Mouse (Mus musculus) urinary bladder, postnatal 36 days (tissue): Measurements from ENCODE around the gene Rarb.
A peak's percentile ranks its signal among the peaks of the same experiment; 100 is the strongest.
"Not testable (repeated sequence)": the region's sequence is repeated elsewhere in the genome, so short reads cannot be mapped to it uniquely, and the experiment has no call there.

ENCODE experiments used
- DNase-seq, 2 experiments: peaks; one replicate each; pipeline ENCODE4 v3.0.0; 2022; ENCODE audit warnings: low spot score in 2 of 2, mixed read lengths in 1 of 2

Rarb gene

GRCm38 (mm10) chr14:16818602-16819250 is at the start of gene Rarb:
Rarb (minus strand) TSS chr14:16819156.
- DNase-seq: no peak

GRCm38 (mm10) chr14:16842036-16842435 is 23.1 kb upstream of the Rarb start:
- DNase-seq: no peak

- DNase-seq: no peak
These were observed 22.6 kb upstream of the Rarb start for GRCm38 (mm10) chr14:16841597-16841989.

GRCm38 (mm10) chr14:16840951-16841596 is 22.1 kb upstream of the Rarb start:
- DNase-seq: peak; percentile 2 to 45

GRCm38 (mm10) chr14:16840135-16840534 is 21.2 kb upstream of the Rarb start:
- DNase-seq: no peak

- DNase-seq: no peak
These were observed 3.7 kb downstream of the Rarb start for GRCm38 (mm10) chr14:16815096-16815741.

- DNase-seq: no peak
These were observed 12.8 kb downstream of the Rarb start for GRCm38 (mm10) chr14:16806155-16806554.

GRCm38 (mm10) chr14:16790161-16790560 is 28.8 kb downstream of the Rarb start:
- no peak for DNase-seq

GRCm38 (mm10) chr14:16781942-16782541 is 36.9 kb downstream of the Rarb start:
- DNase-seq: no peak

GRCm38 (mm10) chr14:16776723-16777381 is 42.1 kb downstream of the Rarb start:
- DNase-seq: no peak

GRCm38 (mm10) chr14:16772927-16773326 is 46.0 kb downstream of the Rarb start:
- no peak for DNase-seq

- DNase-seq: no peak
These were observed 53.1 kb downstream of the Rarb start for GRCm38 (mm10) chr14:16765891-16766290.

GRCm38 (mm10) chr14:16762773-16763172 is 56.2 kb downstream of the Rarb start:
- no peak for DNase-seq

GRCm38 (mm10) chr14:16758773-16759434 is 60.1 kb downstream of the Rarb start:
- no peak for DNase-seq

GRCm38 (mm10) chr14:16755601-16756000 is 63.4 kb downstream of the Rarb start:
- DNase-seq: not testable (repeated sequence)

GRCm38 (mm10) chr14:16752648-16753047 is 66.3 kb downstream of the Rarb start:
- no peak for DNase-seq

- no peak for DNase-seq
These were observed 71.9 kb downstream of the Rarb start for GRCm38 (mm10) chr14:16746982-16747578.

- DNase-seq: no peak
These were observed 77.8 kb downstream of the Rarb start for GRCm38 (mm10) chr14:16740982-16741739.

GRCm38 (mm10) chr14:16738538-16738937 is 80.4 kb downstream of the Rarb start:
- DNase-seq: no peak

- no peak for DNase-seq
These were observed 81.2 kb downstream of the Rarb start for GRCm38 (mm10) chr14:16737781-16738180.
